Mouse (Mus musculus) brain, embryonic 18.5 days (tissue): ENCODE data around the gene Ppp1r10.
"Not testable (repeated sequence)": the region's sequence is repeated elsewhere in the genome, so short reads cannot be mapped to it uniquely, and the experiment has no call there.

Source experiments
- DNase-seq: peaks from one replicate; pipeline ENCODE4 v3.0.0-alpha.2; 2012; ENCODE audit warnings: low read depth, low spot score

Gene Ppp1r10

DNA sequence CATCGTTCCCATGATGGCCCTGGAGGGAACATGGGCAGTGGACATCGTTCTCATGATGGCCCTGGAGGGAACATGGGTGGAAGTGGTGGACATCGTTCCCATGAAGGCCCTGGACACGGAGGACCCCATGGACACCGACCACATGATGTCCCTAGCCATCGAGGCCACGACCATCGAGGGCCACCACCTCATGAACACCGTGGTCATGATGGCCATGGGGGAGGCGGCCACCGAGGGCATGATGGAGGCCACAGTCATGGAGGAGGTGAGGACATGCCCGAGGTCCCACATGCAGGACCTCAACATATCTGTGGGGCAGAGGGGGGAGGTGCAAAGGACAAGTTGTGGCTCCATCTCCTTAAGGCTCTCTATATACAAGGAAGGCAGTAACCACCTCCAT, 14.4 kb downstream of the Ppp1r10 start:
- DNase-seq, result no peak

DNA sequence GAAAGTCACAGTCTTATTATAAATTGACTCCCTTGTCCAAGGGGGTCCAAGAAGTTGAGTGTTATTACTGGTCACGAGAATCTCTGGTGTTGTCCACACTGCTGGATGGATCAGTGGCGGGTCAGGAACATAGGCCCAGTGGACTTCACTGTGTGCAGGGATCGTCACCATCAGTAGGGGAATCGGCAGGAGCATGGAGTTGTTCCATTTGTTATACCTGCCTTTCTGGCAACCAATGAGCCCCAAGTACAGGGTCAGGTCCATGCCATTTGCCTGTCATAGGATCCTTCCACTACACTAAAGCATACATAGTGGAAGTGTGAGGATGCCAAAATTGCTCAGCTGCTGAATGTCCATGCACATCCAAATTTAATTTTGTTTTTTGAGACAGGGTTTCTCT, 16.4 kb downstream of the Ppp1r10 start:
- DNase-seq, result no peak

DNA sequence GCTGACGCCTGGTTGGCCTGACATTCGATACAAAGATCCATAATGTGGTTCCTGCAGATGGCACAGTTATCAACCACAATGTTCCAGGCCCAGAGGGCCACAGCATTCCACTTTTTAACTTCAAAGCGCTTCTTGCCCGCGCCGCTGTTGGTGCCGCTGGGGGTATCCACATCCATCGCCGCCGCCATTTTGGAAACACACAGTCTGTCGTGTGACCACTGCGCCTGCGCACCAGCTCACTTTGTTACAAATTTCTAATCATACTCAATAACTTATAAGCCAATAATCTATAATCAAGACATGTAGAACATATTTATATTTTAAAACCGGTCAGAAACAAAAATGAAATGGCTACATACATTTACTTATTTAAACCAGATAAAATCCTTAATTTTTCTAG, 19.5 kb downstream of the Ppp1r10 start:
- not testable (repeated sequence) for DNase-seq

- DNase-seq, result no peak
These were observed 21.6 kb downstream of the Ppp1r10 start for GRCm38 (mm10) chr17:35937700-35938348.

DNA sequence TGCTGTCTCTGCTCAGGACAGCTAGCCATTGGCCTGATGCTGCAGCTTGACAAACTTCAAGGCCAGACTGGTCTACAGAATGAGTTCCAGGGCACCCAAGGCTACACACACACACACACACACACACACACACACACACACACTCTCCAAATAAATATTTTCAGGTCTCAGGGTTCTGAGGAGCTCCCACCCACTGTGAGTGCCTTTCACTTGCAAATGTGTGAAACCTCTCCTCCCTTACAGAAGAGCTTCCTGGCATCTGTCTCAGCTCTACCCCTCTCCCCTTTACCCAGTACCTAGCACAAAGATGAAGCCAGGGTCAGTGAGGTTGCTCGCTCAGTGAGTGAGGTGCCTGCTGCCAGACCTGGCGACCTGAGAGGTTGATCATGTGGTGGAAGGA, 22.9 kb downstream of the Ppp1r10 start:
- DNase-seq, result no peak

GRCm38 (mm10) chr17:35939941-35940340, 23.7 kb downstream of the Ppp1r10 start:
- DNase-seq, result no peak

DNA sequence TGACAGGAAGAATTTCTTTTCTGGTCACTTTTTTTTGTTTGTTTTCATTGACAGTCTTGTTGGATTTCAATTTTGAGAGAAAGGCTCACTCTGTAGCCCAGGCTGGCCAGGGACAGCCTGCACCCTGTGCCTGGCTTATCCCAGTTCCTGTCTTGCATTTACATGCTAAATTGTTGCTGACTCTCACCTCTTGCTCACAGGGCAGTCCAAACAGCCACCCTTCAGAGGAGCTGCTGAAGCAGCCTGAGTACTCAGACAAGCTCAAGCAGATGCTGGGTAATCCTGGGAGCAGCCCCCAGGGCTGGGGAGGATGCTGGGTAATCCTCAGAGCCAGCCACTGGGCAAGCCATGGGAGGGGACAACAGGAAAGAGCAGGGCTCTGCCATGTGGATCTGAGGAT, 34.7 kb downstream of the Ppp1r10 start:
- not testable (repeated sequence) for DNase-seq

DNA sequence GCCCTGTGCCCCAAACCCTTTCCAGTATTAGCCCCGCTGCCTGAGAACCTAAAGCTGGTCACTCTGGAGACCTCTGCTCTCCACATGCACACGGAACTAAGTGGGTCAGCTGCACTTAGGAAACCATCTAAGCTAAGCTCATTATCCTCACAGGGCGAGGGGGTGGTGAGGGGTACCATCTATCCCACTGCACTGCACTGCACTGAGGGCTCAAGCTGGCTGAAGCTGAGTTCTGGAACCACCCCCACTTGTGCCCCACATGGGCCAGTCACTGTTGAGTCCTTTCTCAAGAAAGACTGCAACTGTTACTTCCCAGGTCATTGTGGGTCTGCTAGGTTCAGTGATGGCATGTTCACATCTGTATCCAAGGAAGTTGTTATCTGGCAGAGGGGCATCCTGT, 36.3 kb downstream of the Ppp1r10 start:
- DNase-seq, result not testable (repeated sequence)

DNA sequence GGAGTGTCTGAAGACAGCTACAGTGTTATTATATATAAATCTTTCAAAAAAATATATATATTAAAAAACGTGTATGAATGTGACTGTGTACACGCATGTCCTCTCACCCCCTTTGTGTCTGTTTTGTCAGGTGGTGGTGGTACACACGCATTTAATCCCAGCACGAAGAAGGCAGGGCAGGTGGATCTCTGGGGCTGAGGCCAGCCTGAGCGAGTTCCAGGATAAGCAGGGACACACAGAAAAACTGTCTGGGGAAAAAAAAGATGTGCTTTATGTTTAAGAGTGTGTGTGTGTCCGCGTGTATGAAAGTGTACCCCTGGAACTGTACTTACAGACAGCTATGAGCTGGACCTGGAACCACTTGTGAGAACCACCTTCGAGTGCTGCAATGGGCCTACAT, 38.4 kb downstream of the Ppp1r10 start:
- no peak for DNase-seq

DNA sequence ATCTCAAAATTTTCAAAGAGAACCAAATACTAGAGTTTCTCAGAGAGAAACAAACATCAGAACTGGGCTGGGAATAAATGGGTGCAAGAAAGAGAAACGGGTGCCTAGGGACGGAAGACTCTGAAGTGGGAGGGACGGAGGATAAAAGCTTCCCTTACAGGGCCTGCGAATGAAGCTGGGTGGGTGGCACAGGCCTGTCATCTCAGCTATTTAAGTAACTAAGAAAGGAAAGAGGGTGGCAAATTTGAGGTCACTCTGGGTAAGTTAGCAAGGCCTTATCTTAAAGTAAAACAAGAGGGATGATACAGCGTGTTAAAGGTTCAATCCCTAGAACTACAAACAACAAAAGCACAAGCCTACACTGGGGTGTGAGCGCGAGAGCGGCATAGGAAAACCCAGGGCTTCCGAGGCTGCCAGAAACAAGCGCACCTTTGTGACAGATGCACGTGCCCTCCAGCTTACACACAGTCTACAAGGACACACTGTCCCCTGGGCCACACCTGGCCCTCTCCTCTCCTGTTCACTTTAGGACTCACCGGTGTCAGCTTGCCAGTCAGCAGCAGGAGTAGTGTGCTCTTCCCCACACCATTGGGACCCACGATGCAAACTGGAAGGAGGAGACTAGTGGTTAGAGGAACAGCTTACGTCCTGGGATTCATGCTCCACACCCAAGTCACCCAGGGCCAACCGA, 42.4 kb downstream of the Ppp1r10 start:
- no peak for DNase-seq

DNA sequence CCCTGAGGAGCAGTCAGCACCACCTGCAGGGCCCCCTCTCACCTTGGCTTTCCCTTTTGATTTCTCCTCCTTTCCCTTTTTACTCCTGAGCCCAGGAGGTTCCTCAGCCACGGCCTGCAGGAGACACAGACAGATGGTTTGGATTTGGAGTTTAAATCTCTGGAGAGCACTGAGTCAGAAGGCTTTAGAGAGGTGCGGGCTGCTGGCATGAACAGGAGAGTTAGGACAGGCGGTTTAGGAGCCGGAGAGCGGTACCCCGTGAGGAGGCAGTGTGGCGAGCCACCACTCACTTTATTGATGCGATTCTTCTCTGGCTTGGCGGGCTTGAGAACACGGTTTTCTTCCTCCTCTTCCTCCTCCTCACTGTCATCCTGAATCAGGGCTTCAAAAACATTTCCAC, 47.0 kb downstream of the Ppp1r10 start:
- no peak for DNase-seq

- no peak for DNase-seq
These were observed 51.4 kb downstream of the Ppp1r10 start for GRCm38 (mm10) chr17:35967621-35968020.

GRCm38 (mm10) chr17:35969418-35970389, 53.5 kb downstream of the Ppp1r10 start, which contains the start of gene Abcf1:
Gene Abcf1, minus strand, starts transcription at chr17:35969761.
- peak; percentile 87 for DNase-seq

DNA sequence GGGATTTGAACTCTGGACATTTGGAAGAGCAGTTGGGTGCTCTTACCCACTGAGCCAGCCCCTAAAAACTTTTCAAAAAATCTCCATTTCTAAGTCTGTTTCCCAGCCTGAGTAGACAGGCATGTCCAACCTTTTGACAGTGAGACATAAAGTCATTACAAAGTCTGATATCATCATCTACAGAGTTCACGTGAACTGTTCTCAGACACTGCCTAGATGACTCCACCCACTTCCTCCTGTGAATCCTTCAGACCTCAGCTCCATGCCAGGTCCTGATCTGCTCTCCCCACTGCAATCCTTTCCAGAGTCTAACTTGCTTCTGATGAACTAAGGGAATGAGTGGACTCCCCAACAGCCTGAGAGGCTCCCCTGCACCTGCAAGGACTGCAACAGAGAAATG, 55.9 kb downstream of the Ppp1r10 start:
- DNase-seq, result no peak

- DNase-seq, result peak; percentile 83
These were observed 62.7 kb downstream of the Ppp1r10 start for GRCm38 (mm10) chr17:35978811-35979400.

GRCm38 (mm10) chr17:35979401-35980362, 63.4 kb downstream of the Ppp1r10 start, which contains the start of the genes Gnl1 and Prr3:
Gene Gnl1, plus strand, starts transcription at chr17:35979851.
Gene Prr3, minus strand, starts transcription at chr17:35980236.
- peak; percentile 85 for DNase-seq

DNA sequence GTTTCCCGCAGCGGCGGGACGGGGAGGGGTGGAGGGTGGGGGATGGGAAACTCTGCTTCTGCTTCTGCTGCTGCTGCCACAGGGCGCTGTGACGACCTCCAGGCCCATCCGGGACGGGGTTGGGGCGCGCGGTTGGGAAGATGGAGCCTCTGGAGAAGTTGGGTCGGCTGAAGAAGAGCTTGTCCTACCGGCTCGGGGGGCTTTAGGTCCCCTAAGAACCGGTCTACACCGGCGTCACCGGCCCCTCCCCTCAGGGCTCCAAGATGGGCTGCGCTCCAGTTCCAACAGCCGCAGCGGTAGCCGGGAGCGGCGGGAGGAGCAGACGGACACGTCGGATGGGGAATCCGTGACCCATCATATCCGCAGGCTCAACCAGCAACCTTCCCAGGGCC, 64.1 kb downstream of the Ppp1r10 start:
- DNase-seq, result no peak

DNA sequence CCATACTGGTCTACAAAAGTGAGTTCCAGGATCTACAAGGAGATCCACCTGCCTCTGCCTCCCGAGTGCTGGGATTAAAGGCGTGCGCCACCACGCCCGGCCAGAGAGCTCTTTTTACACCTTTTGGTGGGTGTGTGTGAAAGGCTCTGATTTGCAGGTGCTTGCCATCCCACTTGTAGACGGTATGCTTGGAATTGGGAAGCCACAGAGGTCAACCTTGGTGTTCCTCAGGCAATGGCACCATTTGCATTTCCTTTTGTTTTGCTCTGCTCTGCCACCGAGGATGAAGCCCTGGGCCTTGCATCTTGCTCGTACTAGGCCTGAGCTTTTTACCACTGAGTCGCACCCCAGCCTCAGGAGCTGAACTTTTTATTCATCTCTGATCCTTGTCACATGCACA, 65.5 kb downstream of the Ppp1r10 start:
- DNase-seq, result no peak
